In the genomic region with DNA sequence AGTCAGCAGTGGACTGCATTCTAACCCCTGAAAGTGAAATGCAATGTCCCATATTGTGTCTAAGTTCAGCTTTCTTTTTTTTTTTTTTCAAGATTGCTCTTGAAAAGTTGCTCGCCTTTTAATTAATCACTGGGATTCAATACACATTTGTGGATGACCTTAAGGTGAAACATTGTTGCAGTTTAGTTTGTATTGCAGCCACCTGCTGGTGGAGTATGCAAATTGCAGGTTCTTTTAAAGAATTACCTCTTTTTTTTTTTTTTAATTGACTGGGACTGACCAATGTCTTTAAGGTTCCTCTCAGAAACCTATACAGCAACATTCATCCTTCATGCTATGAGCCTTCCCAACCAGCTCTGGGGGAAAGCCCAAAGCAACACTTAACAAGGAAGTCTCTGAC, we compare ENCODE assay signal across 17 mouse cellular contexts. TPM values are rescaled to one million over a fixed set of nuclear protein-coding genes. Genes with fewer than 3 reads are reported as not detected.
DNase-seq lines count a peak whose midpoint lies in the region; ATAC-seq and TF ChIP-seq lines count a peak whose summit lies in the region.
"Had no signal": no experiment of that assay in that cellular context is flagged by ENCODE, and none has a peak within 500 bp of the region (broad histone marks: within the 10 kb centered on the region; RNA-seq: fewer than 3 reads in every experiment).

No protein-coding gene starts in this region.

- H3K4me3 ChIP-seq in kidney, postnatal 0 days (replicated peaks; ENCODE audit: low read depth, low read length), result no peak overlapping the region
- no peak overlapping the region for H3K4me3 ChIP-seq in kidney, embryonic 15.5 days (replicated peaks)
- H3K4me3 ChIP-seq in E14TG2a.4 (replicated peaks; ENCODE audit: low read length), result no peak overlapping the region
- H3K4me3 ChIP-seq in hindbrain, embryonic 12.5 days, result no peak overlapping the region
- H3K4me3 ChIP-seq: liver, embryonic 12.5 days; neural tube, embryonic 12.5 days had no signal

- ATAC-seq in CD4-positive, CD25-positive, alpha-beta regulatory T cell, adult 4 months, result no peak
- no peak for ATAC-seq in kidney, postnatal 0 days (replicated peaks; ENCODE audit: low FRiP score, low read depth)
- ATAC-seq in kidney, embryonic 15.5 days (replicated peaks; ENCODE audit: low FRiP score), result no peak
- no peak for ATAC-seq in hindbrain, embryonic 12.5 days (ENCODE audit: low FRiP score)
- ATAC-seq: liver, embryonic 12.5 days; midbrain, embryonic 16.5 days had no signal

- TF ChIP-seq CTCF in kidney, postnatal 0 days (IDR thresholded peaks at IDR 0.05; ENCODE audit: low read depth), result peak; percentile 37; the same call in 1 of the 2 replicates
- TF ChIP-seq CTCF in E14TG2a.4 (conservative IDR thresholded peaks at IDR 0.05; ENCODE audit: low read length), result peak; percentile 55

- H3K9me3 ChIP-seq in kidney, postnatal 0 days (replicated peaks; ENCODE audit: low read length), result no peaks in the 10 kb centered on the region
- H3K9me3 ChIP-seq in kidney, embryonic 15.5 days (replicated peaks), result no peaks in the 10 kb centered on the region
- H3K9me3 ChIP-seq in E14TG2a.4 (ENCODE audit: low read length), result no peaks in the 10 kb centered on the region
- H3K9me3 ChIP-seq in hindbrain, embryonic 12.5 days (replicated peaks), result no peaks in the 10 kb centered on the region
- H3K9me3 ChIP-seq: liver, embryonic 12.5 days; neural tube, embryonic 12.5 days had no signal

- H3K27me3 ChIP-seq in kidney, postnatal 0 days (ENCODE audit: insufficient read depth, low read length), result no peaks in the 10 kb centered on the region
- H3K27me3 ChIP-seq in kidney, embryonic 15.5 days, result no peaks in the 10 kb centered on the region
- H3K27me3 ChIP-seq in E14TG2a.4 (ENCODE audit: insufficient read depth, low read length), result peaks cover 10% of the 10 kb centered on the region
- H3K27me3 ChIP-seq in hindbrain, embryonic 12.5 days, result no peaks in the 10 kb centered on the region
- H3K27me3 ChIP-seq: liver, embryonic 12.5 days; neural tube, embryonic 12.5 days had no signal

- H3K4me1 ChIP-seq in kidney, postnatal 0 days (replicated peaks; ENCODE audit: insufficient read depth, low read length), result 0 out of 2 replicates have a peak, but pooled peaks cover 6% of the 10 kb centered on the region
- H3K4me1 ChIP-seq in kidney, embryonic 15.5 days, result peaks cover 11% of the 10 kb centered on the region
- H3K4me1 ChIP-seq in E14TG2a.4 (replicated peaks; ENCODE audit: low read depth, low read length), result no peaks in the 10 kb centered on the region
- H3K4me1 ChIP-seq in hindbrain, embryonic 12.5 days, result peaks cover 22% of the 10 kb centered on the region
- H3K4me1 ChIP-seq: liver, embryonic 12.5 days had no signal

- H3K27ac ChIP-seq in kidney, postnatal 0 days, result no peak overlapping the region
- H3K27ac ChIP-seq in kidney, embryonic 15.5 days, result no peak overlapping the region
- H3K27ac ChIP-seq in hindbrain, embryonic 12.5 days, result no peak overlapping the region
- H3K27ac ChIP-seq: liver, embryonic 12.5 days; macrophage; neural tube, embryonic 12.5 days had no signal

- H3K4me2 ChIP-seq in kidney, postnatal 0 days (ENCODE audit: low read length), result no peak overlapping the region
- H3K4me2 ChIP-seq in kidney, embryonic 15.5 days, result no peak overlapping the region
- H3K4me2 ChIP-seq in hindbrain, embryonic 12.5 days (replicated peaks), result no peak overlapping the region
- H3K4me2 ChIP-seq: liver, embryonic 12.5 days; neural tube, embryonic 12.5 days had no signal

- H3K9ac ChIP-seq in kidney, postnatal 0 days (ENCODE audit: low read depth, low read length), result no peak overlapping the region
- no peak overlapping the region for H3K9ac ChIP-seq in kidney, embryonic 15.5 days
- H3K9ac ChIP-seq in hindbrain, embryonic 12.5 days, result no peak overlapping the region
- H3K9ac ChIP-seq: liver, embryonic 12.5 days; neural tube, embryonic 12.5 days had no signal

- no peaks in the 10 kb centered on the region for H3K36me3 ChIP-seq in kidney, postnatal 0 days (ENCODE audit: insufficient read depth, low read length)
- H3K36me3 ChIP-seq in kidney, embryonic 15.5 days, result no peaks in the 10 kb centered on the region
- H3K36me3 ChIP-seq in E14TG2a.4 (ENCODE audit: insufficient read depth, low read length), result no peaks in the 10 kb centered on the region
- H3K36me3 ChIP-seq in hindbrain, embryonic 12.5 days, result no peaks in the 10 kb centered on the region
- H3K36me3 ChIP-seq: liver, embryonic 12.5 days; neural tube, embryonic 12.5 days had no signal

- DNase-seq in CD4-positive, CD25-positive, alpha-beta regulatory T cell, adult 2 months (ENCODE audit: low read depth, low spot score), result peak; percentile 7
- DNase-seq in kidney, postnatal 0 days (ENCODE audit: low spot score), result no peak
- peak; percentile 1 for DNase-seq in c-Kit-positive CD71-positive TER-119-negative erythroid progenitor cells, embryonic 14.5 days (ENCODE audit: low read depth)
- DNase-seq in layer of hippocampus, adult 8-10 months (ENCODE audit: low spot score in 2 of 2), result no peak
- DNase-seq: adrenal gland, adult 2 months; cerebellum, postnatal 25 days; heart, postnatal 36 days; kidney, adult 11 months; thymus, postnatal 36 days had no signal

- 78% methylated on average over 1 of the region's 1 CpGs for WGBS in kidney, postnatal 0 days
- 88% methylated on average over 1 of the region's 1 CpGs for WGBS in kidney, embryonic 15.5 days
- WGBS in hindbrain, embryonic 12.5 days, result 80% methylated on average over 1 of the region's 1 CpGs

RNA-seq across cellular contexts. Expression of a gene that starts 33.2 kb away (rescaled TPM):
- polyA plus RNA-seq in CD4-positive, CD25-positive, alpha-beta regulatory T cell, adult 4 months (2017; shearing (Covaris generic)), result under 1 TPM in 1 of 2 experiments, not detected in 1; 0.08 TPM
- 0.45 and 1.0 TPM in 2 replicates for polyA plus RNA-seq in kidney, postnatal 0 days (2015; fragmentation: Nextera tagmentation; extraction: Ambion mirVana)
- 0.79 and 0.84 TPM in 2 replicates for polyA plus RNA-seq in kidney, embryonic 15.5 days (2015; fragmentation: Nextera tagmentation; extraction: Ambion mirVana)
- total RNA-seq in layer of hippocampus, adult 8-10 months (2022), result 10 to 100 TPM; 21.8 to 27.5 (median 23.6) TPM
- polyA plus RNA-seq in hindbrain, embryonic 12.5 days (2016; fragmentation: Nextera tagmentation; extraction: Ambion mirVana), result 11.6 and 13.8 TPM in 2 replicates

Comparison
In these comparisons a context has a peak if more than half of its experiments do, and no peak if none do; other contexts are left out.
1. DNase-seq: peak in CD4-positive, CD25-positive, alpha-beta regulatory T cell, adult 2 months (single experiment) and c-Kit-positive CD71-positive TER-119-negative erythroid progenitor cells, embryonic 14.5 days (single experiment); none in kidney, postnatal 0 days (single experiment) and layer of hippocampus, adult 8-10 months (0 of 2).